Mouse (Mus musculus): Measurements from ENCODE around the gene Lmbr1l.

GRCm38 (mm10) chr15:98869342-98870178, 48.5 kb downstream of the Lmbr1l start:
- TF ChIP-seq CTCF (IDR thresholded peaks at IDR 0.05; ENCODE audit: insufficient read depth, low read depth, low read length) (no peak), POLR2A (IDR thresholded peaks at IDR 0.05; ENCODE audit: insufficient read depth, low read depth, low read length) (no peak)
